Mouse (Mus musculus) heart, adult 2 months (tissue): ENCODE measurements around the gene Rad21l. TPM values are rescaled to one million over a fixed set of nuclear protein-coding genes. Genes with fewer than 3 reads are reported as not detected.

Experiments
- DNase-seq, 2 experiments: peaks; one replicate each; pipeline ENCODE4 v3.0.0; 2021
- H3K27ac ChIP-seq: fragments of 200-600 bp; 2 replicates; pipeline ENCODE4 v1.8.1; 2022
- H3K27me3 ChIP-seq: fragments of 200-500 bp; 2 replicates; pipeline ENCODE4 v1.6.1; 2012; ENCODE audit warnings: mild to moderate bottlenecking, low read length, inconsistent platforms, mixed read lengths; ENCODE audit not compliant: control insufficient read depth, insufficient read depth
- H3K36me3 ChIP-seq: fragments of 200-500 bp; 2 replicates; pipeline ENCODE4 v1.6.1; 2012; ENCODE audit warnings: low read length, inconsistent platforms; ENCODE audit not compliant: control insufficient read depth, insufficient read depth
- H3K4me1 ChIP-seq: fragments of 200-500 bp; 2 replicates; pipeline ENCODE4 v1.6.1; 2011; ENCODE audit warnings: low read length; ENCODE audit not compliant: control insufficient read depth, insufficient read depth
- H3K4me3 ChIP-seq: fragments of 200-600 bp; 2 replicates; pipeline ENCODE4 v1.8.1; 2022
- H3K79me2 ChIP-seq: fragments of 200-500 bp; replicated peaks from 2 replicates; pipeline ENCODE4 v1.6.1; 2012; ENCODE audit warnings: mild to moderate bottlenecking, inconsistent platforms, low read length, moderate library complexity, mixed read lengths; ENCODE audit not compliant: control insufficient read depth, insufficient read depth
- H3K9ac ChIP-seq: fragments of 200-500 bp; 2 replicates; pipeline ENCODE4 v1.6.1; 2012; ENCODE audit warnings: low read depth, mild to moderate bottlenecking, control low read depth, inconsistent platforms, low read length, mixed read lengths
- CTCF ChIP-seq: fragments of 200-600 bp; IDR thresholded peaks from 2 replicates; pipeline ENCODE4 v1.8.1; 2022; ENCODE audit warnings: antibody characterized with exemption, mild to moderate bottlenecking, moderate library complexity
- EP300 ChIP-seq: fragments of 200-500 bp; IDR thresholded peaks from 2 replicates; pipeline ENCODE4 v1.6.1; 2011; ENCODE audit warnings: low read depth, low read length, control low read depth; ENCODE audit not compliant: insufficient read depth
- POLR2A ChIP-seq: fragments of 200-500 bp; IDR thresholded peaks from 2 replicates; pipeline ENCODE4 v1.6.1; 2011; ENCODE audit warnings: mild to moderate bottlenecking, low read depth, low read length, control low read depth; ENCODE audit not compliant: insufficient read depth
- WGBS: fragments of 180-500 bp; shearing (Covaris S2); methylation state at CpG from one replicate; pipeline ENCODE4 v1.1.7; 2018; 5-methylcytosine and 5-hydroxymethylcytosine counted together
- intact Hi-C: fragments of 180-260 bp; cut with DNase I; formaldehyde crosslinking; loops from one replicate; pipeline ENCODE4 v1.15.1; 2025
- polyA plus RNA-seq: library from polyadenylated mRNA; depleted of rRNA; stranded (reverse); fragments of >200 nt; gene quantifications from 2 replicates; pipeline ENCODE4 v1.2.3, GENCODE M21; 2012; rRNA removed
- total RNA-seq, 2 experiments: library from RNA; stranded (reverse); gene quantifications; 2 replicates each; pipeline ENCODE4 v1.2.3; 2021

Rad21l gene
- total and polyA plus RNA-seq, 3 experiments, result not detected

- H3K9ac ChIP-seq, result no peak overlapping the region
- H3K27me3 ChIP-seq, result no peaks in the 10 kb centered on the region
- no peak overlapping the region for H3K4me3 ChIP-seq
- intact Hi-C loops, result no loop called here
- H3K79me2 ChIP-seq, result no peaks in the 10 kb centered on the region
- H3K36me3 ChIP-seq, result no peaks in the 10 kb centered on the region
- 46% methylated on average over 4 of the region's 4 CpGs for WGBS
- no peaks in the 10 kb centered on the region for H3K4me1 ChIP-seq
- no peak for DNase-seq
- H3K27ac ChIP-seq, result no peak overlapping the region
- no peak for TF ChIP-seq EP300
- TF ChIP-seq CTCF, result no peak
- TF ChIP-seq POLR2A, result no peak
These were observed 64.7 kb downstream of the Rad21l start for GRCm38 (mm10) chr2:151603630-151604029.

- intact Hi-C loops, result no loop called here
- 12% methylated on average over 4 of the region's 4 CpGs for WGBS
- no peak for DNase-seq
- no peak overlapping the region for H3K4me3 ChIP-seq
- no peak for TF ChIP-seq CTCF
- no peak for TF ChIP-seq EP300
- no peak for TF ChIP-seq POLR2A
- no peak overlapping the region for H3K9ac ChIP-seq
- H3K27ac ChIP-seq, result no peak overlapping the region
- no peaks in the 10 kb centered on the region for H3K79me2 ChIP-seq
- no peaks in the 10 kb centered on the region for H3K27me3 ChIP-seq
- no peaks in the 10 kb centered on the region for H3K4me1 ChIP-seq
- H3K36me3 ChIP-seq, result no peaks in the 10 kb centered on the region
These were observed 66.2 kb downstream of the Rad21l start for GRCm38 (mm10) chr2:151602106-151602505.

GRCm38 (mm10) chr2:151598068-151598467 is 70.3 kb downstream of the Rad21l start:
- Histone ChIP-seq H3K79me2 (no peaks in the 10 kb centered on the region), H3K4me1 (no peaks in the 10 kb centered on the region), H3K36me3 (no peaks in the 10 kb centered on the region), H3K4me3 (no peak overlapping the region), H3K9ac (no peak overlapping the region), H3K27me3 (no peaks in the 10 kb centered on the region), H3K27ac (no peak overlapping the region)
- DNase-seq, result no peak
- WGBS, result 39% methylated on average over 2 of the region's 2 CpGs
- no peak for TF ChIP-seq EP300
- no peak for TF ChIP-seq POLR2A
- no peak for TF ChIP-seq CTCF
- intact Hi-C loops, result no loop called here

Other genes starting within 250 kb of the Rad21l start
- not detected for gene 4921509C19Rik, start 192.4 kb downstream of the Rad21l start, total RNA-seq
- gene 4921509C19Rik, start 192.4 kb downstream of the Rad21l start, polyA plus RNA-seq, result 0.09 TPM in 1 of 2 replicates, not detected in the other
- 10 to 100 TPM; 77.8 to 80.8 TPM for gene Nsfl1c, start 174.4 kb downstream of the Rad21l start, total RNA-seq
- 59.5 and 74.1 TPM in 2 replicates for gene Nsfl1c, start 174.4 kb downstream of the Rad21l start, polyA plus RNA-seq
- 100 to 1,000 TPM; 197 to 211 TPM for gene Fkbp1a, start 126.0 kb downstream of the Rad21l start, total RNA-seq
- 90.5 and 145 TPM in 2 replicates for gene Fkbp1a, start 126.0 kb downstream of the Rad21l start, polyA plus RNA-seq
- gene Sdcbp2, start 95.9 kb downstream of the Rad21l start, total RNA-seq, result 1 to 10 TPM; 1.9 to 2.4 TPM
- gene Sdcbp2, start 95.9 kb downstream of the Rad21l start, polyA plus RNA-seq, result 2.2 TPM in 2 replicates
- gene Snph, start 35.9 kb downstream of the Rad21l start, total RNA-seq, result 1 to 10 TPM; 4.3 to 5.0 TPM
- gene Snph, start 35.9 kb downstream of the Rad21l start, polyA plus RNA-seq, result 0.09 and 0.21 TPM in 2 replicates
- 1 to 10 TPM; 4.6 to 5.8 TPM for gene Tmem74b, start 33.5 kb upstream of the Rad21l start, total RNA-seq
- 4.4 and 4.5 TPM in 2 replicates for gene Tmem74b, start 33.5 kb upstream of the Rad21l start, polyA plus RNA-seq
- 10 to 100 TPM; 21.8 to 25.9 TPM for gene Psmf1, start 75.7 kb upstream of the Rad21l start, total RNA-seq
- 29.6 and 30.6 TPM in 2 replicates for gene Psmf1, start 75.7 kb upstream of the Rad21l start, polyA plus RNA-seq
- gene Rspo4, start 174.4 kb upstream of the Rad21l start, total RNA-seq, result not detected
- not detected in 2 replicates for gene Rspo4, start 174.4 kb upstream of the Rad21l start, polyA plus RNA-seq
- gene Angpt4, start 242.7 kb upstream of the Rad21l start, total RNA-seq, result under 1 TPM; 0.23 to 0.27 TPM
- gene Angpt4, start 242.7 kb upstream of the Rad21l start, polyA plus RNA-seq, result 0.94 and 1.0 TPM in 2 replicates